Mouse (Mus musculus): ENCODE results near the gene Pold4.

The Pold4 gene

DNA sequence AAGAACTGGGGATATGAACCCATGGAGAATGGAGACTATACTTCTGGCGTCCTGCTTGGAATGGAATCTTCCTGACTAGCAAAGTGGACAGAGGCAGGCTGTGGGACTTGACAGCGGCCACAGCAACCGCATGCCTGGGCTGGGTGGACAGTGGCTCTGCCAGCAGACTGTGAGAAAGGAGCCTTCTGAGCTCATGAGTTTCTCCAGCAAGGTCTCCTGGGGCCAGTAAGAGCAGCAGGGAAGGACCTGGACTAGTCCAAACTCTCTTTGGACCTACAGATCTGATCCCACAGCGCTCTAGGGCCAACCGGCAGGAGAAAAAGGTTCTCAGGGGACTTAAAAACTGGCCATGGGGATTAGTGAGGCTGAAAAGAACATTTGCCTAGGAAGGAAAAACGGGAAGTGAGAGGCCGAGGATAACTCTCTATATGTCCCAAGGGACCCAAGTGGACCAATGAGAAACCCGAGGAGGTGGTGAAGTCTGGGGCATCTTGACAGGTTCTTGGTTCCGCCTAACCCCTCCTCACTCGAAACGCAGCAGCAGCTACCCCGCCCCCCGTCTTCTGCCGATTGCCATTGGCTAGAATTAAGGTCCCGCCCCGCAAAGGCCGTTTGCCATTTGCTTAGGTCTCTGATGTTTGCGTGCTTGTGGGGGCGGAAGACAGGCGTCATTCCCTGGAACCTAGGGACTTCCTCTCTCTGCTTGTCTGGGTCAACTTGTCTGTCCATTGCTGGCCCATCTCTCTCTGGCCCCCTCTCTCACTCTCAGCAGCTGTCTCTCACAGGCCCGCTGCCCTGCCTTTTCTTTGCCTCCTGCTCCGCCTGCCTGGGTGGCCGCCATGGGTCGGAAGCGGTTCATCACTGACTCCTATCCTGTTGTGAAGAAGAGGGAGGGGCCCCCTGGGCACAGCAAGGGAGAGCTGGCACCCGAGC, at the start of gene Pold4:
TSS of gene Pold4 (plus strand) at position 647 of the 933 bp plus-strand sequence.
- DNase-seq (ENCODE audit: low spot score) = peak; percentile 89

DNA sequence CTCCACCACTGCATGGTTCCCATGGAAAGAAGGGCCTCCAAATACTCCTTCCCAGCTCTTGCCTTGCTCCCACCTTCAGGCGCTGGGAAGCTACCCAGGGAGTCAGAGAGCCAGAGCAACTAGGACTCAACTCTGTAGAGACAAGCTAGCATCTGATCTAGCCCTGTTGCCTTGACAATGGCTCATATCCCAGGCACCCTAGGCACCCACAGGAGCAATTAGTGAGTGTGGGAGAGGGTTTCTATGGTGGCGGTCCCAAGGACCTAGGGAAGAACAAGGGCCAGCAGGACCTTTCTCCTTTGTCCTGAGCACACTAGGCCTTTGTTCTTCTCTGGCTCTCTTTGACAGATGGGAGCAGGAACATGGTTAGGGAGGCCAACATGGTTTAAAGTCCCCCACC, 48.0 kb upstream of the Pold4 start:
- DNase-seq (ENCODE audit: low spot score) = no peak

DNA sequence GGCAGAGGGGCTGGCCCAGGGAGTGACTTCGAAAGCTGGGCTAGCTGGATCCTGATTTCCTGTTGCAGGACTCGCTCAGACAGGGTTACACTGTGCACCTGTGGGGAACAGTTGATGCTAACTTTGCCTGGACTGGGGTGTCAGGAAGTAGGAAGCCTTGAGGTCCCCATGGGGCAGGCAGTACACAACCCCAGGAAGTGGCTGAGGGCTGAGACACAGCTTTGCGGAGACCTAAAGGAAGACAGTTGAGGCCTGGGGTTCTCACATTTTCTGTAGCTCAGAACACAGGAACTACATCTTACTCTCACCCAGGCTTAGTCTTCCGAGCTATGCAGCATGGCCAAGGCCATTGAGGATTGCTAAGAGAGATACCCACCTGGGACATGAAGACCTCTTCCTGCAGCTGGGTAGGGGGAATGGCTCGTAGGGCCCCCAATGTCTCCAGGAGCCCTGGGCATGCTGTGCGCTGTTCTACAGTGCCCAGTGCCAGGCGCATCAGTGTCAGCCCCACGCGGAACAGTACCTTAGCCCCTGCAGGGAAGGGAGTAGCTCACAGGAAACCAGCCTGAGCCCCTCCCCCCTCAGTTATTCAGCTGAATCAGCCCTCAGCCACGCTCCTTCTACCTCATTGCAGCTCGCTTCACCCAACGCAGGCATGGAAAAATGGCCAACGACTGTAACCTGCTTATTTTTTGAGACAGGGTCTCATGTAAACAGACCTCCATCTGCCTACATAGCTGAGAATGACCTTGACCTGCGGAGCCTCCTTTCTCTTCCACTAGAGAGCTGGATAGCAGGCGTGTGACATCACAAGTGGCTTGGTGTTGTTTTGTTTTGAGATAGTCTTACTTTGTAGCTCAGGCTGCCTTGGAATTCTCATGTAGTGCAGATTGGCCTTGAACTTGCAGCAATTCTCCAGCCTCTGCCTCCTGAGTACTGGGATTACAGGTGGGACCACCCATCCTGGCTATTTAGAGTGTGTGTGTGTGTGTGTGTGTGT, 46.4 kb upstream of the Pold4 start:
- no peak for DNase-seq (ENCODE audit: low spot score)

DNA sequence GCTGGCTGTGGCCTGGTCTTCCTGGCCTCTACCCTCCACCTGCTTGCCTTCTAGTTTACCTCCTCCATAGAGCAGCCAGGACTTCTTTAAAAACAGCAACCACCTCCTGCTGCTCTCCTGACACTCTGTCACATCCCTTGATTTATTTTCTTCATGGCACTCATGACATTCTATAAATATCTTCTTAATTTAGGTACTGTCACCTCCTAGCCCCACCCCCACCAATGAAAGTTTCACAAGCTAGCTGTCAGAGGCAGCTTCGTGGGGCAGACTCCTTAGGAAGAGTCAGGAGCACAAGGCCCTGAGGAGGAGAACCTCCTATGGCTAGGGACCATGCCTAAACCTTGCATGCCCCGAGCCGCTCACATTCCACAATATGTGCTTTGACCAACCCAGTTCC, 44.4 kb upstream of the Pold4 start:
- no peak for DNase-seq (ENCODE audit: low spot score)

DNA sequence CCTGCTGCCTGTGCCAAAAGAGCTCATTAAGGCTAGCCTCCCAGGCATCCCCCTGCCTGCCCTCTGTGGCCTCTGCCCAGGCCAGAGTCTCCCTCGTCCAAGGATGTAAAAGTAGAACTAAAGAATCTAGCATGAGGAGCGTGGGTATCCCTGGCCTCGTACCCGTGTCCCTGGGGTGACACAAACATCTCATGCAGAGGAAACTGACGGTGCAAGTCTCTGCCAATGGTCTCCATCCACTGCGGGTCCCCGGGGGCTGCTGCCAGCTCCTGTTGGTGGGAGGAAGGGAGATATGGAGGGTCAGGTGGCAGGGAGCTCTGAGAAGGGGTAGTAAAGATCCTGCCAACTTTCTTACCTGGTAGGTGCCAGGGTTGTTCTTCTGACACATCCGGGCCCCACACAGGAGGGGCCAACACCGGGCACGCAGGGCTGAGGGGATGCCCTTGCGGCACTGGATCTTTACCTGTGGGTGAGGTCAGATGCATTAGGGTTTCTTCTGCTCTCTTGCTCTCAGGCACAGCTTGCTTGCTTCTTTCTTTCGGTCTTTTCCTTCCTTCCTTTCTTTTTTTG, 42.6 kb upstream of the Pold4 start:
- no peak for DNase-seq (ENCODE audit: low spot score)

DNA sequence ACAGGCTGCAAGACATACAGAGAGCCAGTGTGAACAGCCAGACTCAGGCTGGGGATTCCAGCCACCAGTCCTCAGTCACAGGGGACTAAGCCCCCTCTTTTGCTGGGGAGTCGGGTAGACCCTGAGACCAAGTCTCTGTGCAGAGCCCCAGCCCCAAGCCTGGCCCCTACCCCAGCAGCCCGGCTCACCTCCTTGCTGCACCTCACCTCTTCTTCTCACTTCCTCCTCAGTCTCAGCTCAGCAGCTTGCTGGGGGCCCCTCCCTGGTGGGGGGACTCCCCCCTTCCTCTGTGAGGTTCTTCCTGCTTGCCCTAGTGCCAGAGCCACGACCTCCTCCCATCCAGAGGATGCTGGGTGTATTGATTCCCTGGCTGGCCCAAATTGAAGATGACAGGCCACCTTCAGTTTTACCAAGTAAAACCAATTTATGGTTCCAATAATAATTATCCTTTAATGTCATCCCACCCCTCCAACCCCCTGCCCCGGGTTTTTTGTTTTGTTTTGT, 40.8 kb upstream of the Pold4 start, which contains the start of gene Tbc1d10c:
TSS of gene Tbc1d10c (minus strand) at position 454 of the 504 bp plus-strand sequence.
- no peak for DNase-seq (ENCODE audit: low spot score)

DNA sequence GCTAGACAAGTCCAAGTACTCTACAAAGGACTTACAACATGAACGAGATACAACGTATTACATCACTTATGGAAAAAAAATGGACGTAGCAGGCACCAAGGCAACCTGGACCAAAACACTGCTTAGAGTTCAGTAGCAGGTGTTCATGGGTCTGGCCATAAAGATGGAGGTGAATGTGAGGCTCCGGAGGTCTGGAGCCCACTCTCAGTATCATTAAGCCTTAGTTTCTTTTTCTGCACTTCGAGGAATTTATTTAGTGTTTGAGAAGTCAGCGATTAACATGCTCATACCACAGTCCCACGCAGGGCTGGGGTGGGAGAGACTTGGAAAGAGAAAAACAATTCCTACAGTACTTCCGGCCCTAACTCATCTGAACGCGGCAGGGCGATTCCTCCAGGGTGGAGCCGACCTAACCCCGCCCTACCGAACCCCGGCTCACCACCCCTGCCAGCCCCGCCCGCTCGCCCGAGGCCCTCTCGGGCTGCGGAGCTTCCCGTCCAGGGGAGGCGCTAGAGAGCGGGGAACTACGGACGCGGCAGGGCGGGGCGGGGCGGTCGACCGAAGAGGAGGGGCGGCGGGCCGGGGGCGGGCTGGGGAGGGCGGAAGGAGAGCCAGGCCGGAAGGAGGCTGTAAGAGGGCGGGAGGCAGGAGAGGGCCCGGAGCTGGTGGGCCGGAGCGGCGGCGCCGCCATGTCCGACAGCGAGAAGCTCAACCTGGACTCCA, 40.0 kb upstream of the Pold4 start, which contains the start of gene Ppp1ca:
TSS of gene Ppp1ca (plus strand) at position 538 of the 723 bp plus-strand sequence.
- peak; percentile 94 for DNase-seq (ENCODE audit: low spot score)

DNA sequence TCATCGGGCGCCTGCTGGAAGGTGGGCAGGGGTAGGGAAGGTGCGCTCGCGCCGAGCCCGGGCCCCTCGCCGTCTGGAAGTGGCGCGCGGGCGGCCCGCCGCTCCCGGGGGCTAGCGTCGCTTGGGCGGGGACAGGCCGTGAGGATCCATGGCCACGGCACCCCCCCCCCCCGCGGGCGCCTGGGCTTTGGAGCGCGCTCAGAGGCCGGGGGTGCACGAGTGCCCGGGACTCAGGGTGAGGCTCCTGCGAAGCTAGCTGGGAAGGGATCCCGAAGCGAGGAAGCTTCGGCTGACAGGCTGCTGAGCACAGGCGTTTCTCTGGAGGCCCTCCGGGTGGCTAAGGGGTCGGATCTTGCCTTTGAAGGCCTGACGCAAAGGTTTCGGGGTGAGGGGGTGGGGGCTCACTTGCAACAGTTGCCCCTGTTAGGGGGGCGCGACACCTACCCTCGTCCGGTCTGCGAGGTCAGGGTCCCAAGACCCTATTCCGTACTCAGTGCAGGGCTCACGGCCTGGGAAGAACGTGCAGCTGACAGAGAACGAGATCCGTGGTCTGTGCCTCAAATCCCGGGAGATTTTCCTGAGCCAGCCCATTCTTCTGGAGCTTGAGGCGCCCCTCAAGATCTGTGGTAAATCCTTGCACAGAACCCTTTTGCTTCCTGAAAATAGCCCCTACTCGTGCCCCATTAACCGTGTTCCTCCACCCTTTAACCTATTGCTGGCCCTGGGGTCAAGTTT, 39.3 kb upstream of the Pold4 start:
- peak; percentile 22 for DNase-seq (ENCODE audit: low spot score)

DNA sequence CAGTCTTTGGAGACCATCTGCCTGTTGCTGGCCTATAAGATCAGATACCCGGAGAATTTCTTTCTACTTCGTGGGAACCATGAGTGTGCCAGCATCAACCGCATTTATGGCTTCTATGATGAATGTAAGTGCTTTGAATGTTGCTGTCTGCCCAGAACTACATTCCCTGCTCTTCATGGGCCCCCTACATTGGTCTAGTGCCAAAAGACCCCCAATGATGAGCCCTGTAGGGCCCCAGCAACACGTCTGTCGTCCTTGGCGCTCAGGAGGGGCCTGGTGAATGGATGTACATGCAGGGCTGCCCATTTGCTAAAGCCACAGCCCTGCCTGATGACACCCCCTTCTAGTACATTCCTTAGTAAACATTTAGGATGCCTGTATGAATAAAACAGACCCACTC, 38.6 kb upstream of the Pold4 start:
- no peak for DNase-seq (ENCODE audit: low spot score)

DNA sequence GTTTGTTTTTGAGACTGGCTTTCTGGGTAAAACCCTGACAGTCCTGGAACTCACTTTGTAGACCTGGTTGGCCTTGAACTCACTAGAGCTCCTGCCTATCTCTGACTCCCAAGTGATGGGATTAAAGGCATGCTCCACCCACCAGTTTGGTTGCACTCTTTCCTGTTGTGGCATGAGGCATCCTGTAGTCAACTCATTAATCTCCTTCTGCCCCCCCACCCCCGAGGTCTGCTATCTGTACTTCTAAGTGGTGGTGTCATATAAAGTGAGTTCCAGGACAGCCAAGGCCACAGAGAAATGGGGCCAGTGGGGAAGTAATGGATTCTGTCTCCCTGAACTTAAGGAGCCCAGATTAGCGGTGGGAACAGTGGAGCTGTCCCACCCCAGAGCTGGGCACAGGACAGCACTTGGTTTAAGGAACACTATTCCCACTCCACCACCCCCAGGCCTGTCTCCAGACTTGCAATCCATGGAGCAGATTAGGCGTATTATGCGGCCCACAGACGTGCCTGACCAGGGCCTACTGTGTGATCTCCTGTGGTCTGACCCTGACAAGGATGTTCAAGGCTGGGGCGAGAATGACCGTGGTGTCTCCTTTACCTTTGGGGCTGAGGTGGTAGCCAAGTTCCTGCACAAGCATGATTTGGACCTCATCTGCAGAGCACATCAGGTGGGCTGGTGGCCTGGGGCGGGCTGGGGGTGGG, 37.5 kb upstream of the Pold4 start:
- no peak for DNase-seq (ENCODE audit: low spot score)

DNA sequence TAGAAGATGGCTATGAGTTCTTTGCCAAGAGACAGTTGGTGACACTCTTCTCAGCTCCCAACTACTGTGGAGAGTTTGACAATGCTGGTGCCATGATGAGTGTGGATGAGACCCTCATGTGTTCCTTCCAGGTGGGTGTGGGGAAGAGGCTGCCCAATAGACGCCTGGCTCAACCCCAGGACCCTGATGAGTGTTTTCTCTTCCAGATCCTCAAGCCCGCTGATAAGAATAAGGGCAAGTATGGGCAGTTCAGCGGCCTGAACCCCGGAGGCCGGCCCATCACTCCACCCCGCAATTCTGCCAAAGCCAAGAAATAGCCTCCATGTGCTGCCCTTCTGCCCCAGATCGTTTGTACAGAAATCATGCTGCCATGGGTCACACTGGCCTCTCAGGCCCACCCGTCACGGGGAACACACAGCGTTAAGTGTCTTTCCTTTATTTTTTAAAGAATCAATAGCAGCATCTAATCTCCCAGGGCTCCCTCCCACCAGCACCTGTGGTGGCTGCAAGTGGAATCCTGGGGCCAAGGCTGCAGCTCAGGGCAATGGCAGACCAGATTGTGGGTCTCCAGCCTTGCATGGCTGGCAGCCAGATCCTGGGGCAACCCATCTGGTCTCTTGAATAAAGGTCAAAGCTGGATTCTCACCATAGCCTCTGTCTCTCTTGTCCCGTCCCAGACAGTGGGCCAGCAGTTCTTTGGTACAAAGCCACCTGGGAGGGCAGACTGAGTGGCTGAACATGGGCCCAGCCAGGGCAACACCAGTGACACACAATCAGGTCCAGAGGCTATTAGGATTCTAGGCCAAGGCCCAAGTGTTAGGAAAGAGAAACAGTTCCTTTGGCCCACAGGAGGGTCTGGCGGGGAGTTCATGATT, 36.7 kb upstream of the Pold4 start:
- DNase-seq (ENCODE audit: low spot score) = no peak

DNA sequence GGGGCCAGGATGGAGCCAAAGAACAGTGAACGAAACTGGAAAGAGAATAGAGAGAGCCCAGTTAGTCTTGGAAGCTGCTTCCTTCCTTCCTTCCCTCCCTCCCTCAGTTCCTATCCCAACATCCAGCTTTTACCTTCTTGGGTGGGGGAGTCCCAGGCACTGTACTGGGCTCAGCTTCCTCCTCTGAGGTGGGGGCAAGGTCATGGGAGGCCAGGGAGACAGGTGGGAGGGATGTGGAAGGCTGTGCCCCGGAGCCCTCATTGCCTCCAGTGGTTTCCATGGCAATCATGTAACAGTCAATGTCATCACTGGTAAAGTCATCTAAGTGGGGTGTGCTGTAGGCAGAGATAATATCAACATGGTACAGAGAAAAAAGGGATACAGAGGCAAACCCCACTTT, 35.7 kb upstream of the Pold4 start:
- no peak for DNase-seq (ENCODE audit: low spot score)

DNA sequence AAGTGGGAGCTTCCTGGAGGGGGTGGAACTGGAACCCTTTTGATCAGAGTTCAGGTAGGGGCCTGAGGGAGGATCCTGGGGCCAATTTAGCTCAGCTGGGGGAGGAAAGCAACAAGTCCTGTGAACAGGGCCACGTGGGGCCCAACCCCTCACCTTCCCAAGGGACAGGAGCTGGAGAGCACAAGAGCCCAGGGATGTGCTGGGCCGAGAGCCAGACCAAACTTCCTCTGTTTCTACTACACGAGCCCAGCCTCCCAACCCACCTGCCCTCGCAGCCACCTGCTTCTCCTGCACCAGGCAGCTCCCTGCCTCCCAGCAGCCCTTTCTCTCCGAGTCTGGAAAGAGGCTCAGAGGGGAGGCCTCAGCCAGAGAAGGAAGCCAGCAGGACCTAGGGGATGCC, 35.2 kb upstream of the Pold4 start:
- no peak for DNase-seq (ENCODE audit: low spot score)

DNA sequence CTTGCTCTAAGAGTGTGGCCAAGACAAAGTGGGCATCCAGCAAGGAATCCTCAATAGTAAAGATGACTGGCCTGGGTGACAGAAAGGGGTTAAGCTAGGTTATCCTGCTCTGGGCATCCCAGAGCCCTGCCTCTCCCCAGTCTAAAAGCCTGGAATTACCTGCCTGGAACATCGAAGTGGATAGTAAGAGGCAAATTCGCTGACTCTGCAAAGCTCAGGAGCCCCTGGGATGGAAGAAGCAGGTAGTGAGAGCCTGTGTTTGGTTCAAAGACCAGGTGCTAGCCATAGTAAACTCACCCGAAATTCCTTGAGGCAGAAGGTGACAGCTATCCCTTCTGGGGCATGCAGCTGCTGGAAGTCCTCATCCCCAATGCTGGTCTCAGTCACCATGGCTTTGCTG, 34.5 kb upstream of the Pold4 start:
- no peak for DNase-seq (ENCODE audit: low spot score)

DNA sequence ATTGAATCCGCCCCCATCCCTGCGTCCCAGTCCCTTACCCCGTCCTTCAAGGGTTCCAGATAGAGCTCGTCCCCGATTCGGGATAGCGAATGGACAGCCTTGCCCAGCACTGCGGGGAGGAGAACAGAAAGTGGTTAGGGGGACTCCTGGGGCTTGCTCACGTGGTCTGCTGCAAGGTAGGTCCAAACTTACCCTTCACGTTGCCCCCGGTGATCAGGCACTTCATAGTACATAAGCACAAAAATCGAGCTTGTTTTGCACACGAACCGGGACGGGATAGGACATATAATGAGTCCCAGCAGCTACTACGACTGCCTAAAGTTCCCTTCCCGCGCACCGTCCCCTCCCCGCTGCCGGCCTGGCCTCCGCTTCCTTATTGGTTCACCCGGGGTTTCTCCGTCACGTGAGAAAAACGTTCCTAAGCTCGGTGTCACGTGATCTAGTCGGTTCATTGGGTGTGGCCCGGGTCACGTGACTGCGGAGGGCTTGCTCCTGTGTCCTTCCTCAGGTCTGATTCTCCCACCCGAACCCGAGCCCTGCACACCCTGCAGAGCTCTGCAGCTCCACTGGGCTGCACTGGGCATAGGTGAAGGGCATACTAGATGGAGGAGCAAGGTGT, 30.3 kb upstream of the Pold4 start, which contains the start of gene Rad9a:
TSS of gene Rad9a (minus strand) at position 372 of the 619 bp plus-strand sequence.
- peak; percentile 99 for DNase-seq (ENCODE audit: low spot score)

DNA sequence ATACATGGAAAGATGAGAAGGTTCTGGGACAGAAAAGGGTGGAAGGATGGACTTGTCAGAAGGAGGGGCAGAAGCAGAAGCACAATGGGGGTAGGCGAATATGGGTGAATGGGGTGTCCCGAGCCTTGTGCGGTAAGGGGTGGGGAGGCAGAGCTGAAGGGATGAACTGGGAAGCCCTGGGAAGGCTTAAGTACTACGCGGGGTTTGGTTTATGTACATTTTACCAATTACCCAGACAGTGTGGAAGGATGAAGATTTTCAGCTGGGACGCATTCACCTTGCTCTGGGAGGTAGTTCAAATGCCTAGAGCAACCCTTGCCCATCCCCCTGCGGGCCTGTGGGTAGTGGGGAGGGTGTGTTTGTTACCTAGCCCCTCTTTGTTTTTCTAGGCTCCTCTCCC, 29.6 kb upstream of the Pold4 start:
- DNase-seq (ENCODE audit: low spot score) = no peak

DNA sequence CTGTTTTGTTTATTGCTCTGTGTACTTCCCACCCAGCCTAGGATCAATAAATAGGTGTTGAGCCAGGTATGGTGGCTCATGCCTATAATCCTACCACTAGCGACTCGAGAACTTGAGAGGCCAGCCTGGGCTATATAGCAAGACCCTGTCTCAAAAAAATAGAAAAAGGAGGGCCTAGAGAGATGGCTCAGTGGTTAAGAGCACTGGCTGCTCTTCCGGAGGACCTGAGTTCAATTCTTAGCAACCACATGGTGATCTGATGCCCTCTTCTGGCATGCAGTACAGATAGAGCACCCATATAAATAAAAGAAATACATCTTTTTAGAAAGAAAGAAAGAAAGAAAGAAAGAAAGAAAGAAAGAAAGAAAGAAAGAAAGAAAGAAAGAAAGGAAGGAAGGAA, 28.6 kb upstream of the Pold4 start:
- no peak for DNase-seq (ENCODE audit: low spot score)

DNA sequence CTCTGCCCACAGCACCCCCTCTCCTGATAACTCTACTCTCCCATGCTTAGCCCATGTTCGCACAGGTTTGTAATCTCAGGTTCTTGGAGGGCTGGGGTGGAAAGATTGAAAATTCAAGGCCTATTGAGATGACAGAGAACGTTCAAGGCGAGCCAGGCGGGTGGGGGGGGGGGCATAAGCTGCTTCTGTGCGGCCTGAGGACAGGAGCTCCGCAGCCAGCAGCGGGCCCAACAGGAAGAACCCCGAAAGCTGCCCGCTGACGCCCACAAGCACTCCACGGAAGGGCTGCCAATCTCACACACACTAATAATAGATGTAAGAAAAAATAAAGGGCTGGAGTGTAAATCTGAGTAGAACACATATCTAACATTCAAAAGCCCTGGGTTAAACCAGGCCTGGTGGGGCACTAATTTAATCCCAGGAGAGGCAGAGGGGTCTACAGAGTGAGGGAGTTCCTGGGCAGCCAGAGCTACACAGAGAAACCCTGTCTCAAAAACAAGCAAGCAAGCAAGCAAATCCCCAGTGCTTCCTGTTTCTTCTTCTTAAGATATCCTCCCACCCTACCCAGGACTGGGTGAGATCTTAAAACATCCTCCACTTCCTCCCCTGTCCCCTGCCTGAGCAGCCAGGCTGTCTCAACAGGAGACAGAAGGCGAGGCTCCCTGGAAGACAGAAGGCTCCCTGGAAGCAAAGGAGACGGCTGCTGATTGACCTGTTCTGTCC, 27.9 kb upstream of the Pold4 start:
- DNase-seq (ENCODE audit: low spot score) = no peak

All from c-Kit-positive CD71-positive TER-119-positive erythroid progenitor cells, embryonic 14.5 days (primary cell).